Mouse (Mus musculus) c-Kit-negative CD71-positive TER-119-positive erythroid progenitor cells, embryonic 14.5 days (primary cell): ENCODE measurements around the gene Tmcc3.

Experiments used
- DNase-seq: peaks from one replicate; pipeline ENCODE4 v3.0.0-alpha.2; 2013; ENCODE audit warnings: low read depth, low spot score

Gene Tmcc3

DNA sequence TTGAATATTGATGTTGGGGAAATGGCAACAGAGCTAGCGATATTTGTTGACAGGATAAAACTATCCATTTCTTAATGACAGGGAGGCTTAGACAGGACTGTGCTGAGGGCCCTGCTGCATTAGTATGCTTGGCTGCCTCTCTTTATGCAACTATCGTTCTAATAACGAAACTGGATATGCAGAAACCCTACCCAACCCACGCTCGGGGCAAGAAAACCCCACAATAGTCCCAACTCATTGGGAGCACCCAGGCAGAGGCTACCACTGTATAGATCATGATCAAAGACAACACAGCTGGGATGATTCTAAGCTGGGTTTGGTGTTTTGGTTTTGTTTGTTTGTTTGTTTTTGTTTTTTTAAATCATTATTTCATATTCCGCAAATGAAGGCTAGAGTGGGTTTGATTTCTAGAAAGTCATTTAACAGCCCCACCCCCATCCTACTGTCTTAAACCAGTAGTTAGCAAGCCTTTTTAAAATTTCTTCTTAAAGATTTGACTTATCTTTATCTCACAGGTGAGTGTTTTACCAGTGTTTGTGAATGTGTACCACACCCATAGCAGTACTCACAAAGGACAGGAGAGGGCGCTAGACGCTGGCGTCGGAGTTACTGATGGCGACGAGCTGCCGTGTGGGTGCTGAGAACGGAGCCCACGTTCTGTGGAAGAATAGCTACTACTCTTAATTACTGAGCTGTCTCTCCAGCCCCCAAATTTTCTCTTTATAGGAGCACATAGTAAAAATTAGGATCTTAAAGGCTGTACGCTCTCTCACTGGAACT, 20.8 kb downstream of the Tmcc3 start:
- DNase-seq, result no peak

DNA sequence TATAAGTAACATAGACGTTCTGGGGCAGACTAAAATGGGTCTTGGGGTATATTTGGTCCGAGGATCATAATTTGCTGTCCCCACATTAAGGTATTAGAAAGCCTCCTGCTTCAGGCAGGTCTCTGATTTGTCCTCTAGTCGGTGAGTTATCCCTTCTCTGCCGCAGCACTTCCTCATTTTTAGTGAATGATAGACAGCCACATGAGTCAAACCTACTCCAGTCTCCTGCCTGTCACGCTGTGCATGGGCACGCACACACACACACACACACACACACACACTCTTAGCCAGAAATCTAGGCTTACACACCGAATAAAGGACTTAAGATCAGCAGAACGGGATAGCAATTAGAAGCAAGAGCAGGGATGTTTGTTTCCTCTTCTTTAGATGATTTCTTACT, 21.6 kb downstream of the Tmcc3 start:
- DNase-seq, result no peak

DNA sequence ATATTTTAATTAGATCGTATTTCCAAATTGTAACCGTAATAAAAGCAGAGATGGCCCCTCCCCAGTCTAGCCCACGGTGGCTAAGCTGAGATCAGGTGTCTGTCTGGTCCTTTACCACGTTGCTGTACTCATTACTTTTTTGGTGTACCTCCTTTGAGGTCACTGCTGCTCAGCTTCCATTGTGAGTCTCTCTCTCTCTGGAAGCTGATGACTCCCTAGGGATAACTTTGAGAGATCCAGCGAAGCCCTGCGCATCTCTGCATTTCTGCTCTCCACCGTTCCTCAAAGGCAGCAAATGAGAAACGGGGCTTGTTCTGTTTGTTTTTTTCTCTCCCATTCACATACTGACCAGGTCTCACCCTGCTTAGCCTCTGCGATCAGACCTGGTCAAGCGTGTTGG, 23.3 kb downstream of the Tmcc3 start:
- DNase-seq, result no peak

DNA sequence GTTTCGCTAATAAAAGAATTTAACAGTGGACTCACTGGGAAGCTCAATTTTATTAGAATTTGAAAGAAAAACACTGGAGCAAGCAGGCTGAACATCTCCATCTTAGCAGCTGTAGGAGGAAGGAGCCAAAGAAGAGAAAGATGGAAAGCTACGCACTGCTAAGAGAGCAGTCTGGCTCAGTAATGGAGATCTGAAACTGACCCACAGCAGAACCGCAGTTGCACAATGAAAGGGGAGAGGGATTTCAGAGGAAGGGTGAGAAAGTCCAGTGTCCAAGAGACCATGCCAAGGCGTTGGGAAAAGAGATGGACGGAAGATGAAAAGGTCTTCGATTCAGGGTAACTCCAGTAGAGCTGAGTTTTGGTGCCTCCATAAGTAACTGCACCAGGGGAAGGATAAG, 24.3 kb downstream of the Tmcc3 start:
- no peak for DNase-seq

DNA sequence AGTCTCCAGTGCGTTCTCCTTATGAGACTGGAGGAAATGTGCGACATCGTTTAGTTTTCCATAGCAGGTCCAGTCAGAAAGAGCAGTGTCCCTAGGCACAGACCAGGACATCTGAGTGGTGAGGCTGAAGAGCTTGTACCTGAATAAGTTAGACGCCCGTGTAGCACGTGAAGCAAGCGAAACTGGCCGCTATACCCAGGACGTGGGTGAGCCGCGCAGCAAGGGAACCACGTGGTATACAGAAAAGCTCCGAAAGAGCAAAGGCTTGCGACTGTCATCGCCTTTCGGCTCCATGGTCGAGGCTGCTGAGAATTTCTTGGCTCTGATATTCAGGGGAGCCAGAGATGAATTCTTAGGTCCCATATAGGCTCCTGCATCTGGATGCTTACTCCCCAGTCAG, 29.8 kb downstream of the Tmcc3 start:
- no peak for DNase-seq

DNA sequence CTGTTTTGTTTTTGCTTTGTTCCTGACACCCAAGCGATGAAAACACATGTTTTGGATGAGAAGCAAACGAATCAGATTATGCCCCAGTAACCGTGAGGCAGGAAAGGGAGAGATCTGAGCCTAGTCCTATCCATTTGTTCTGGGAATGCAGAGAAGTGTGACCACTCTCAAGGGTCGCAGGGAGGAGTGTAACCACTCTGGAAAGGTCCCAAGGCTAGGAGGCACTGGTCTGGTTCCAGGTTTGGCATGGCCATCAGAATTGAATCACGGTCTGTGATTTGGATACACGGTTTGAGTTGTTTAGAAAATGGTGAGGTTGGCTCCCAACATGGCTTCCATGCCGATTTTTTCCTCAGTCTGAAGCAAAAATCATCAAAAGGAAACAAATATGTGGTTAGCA, 30.5 kb downstream of the Tmcc3 start:
- DNase-seq, result no peak

DNA sequence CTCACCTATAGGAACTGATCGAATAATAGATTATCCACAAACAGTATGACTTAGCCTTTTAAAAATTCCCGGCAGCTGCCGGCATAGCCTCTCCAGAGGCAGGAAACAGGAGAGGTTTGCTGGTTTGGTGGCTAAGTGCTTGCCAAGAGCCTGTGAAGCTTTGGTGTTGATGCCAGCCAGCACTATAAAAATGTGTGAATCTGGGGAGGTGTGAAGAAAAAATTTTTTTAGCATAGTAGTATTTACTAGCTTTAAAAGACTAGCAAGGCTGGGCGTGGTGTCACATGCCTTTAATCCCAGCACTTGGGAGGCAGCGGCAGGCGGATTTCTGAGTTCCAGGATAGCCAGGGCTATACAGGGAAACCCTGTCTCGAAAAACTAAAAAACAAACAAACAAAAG, 31.8 kb downstream of the Tmcc3 start:
- no peak for DNase-seq

DNA sequence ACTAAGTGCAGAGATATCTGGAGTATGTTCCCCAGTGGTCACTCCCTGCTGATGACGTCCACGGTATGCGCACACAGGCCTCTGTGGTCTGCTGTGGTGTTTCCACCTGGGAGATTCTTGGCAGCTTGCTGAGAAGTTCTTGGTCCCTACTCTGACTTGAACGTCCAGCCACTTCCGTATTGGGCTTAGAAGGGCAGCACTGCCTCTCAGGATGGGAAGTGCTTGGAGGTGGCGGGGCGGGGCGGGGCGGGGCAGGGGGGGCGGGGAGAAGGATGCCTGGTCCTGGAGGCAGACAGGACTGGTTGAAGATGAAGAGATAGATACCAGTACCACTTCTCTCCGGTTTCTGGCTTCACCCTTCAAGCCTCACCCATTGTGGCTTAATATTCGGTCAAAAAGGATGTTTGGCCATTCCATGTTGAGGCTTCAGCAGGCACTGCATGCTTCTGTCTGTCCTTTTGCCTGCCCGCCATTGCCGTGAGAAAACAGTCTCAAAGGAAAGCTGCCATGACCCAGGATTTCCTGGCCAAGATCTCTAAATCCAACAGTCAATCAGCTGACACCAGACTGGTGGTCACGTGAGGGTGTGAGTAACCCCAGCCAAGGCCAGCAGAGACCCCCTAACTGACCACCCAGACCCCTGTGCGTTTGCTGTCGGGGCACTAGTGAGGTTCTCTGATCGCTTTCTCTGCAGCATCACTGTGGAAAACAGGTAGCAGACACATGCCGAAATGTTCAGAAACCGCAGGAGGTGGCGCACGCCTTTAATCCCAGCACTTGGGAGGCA, 33.1 kb downstream of the Tmcc3 start:
- no peak for DNase-seq

DNA sequence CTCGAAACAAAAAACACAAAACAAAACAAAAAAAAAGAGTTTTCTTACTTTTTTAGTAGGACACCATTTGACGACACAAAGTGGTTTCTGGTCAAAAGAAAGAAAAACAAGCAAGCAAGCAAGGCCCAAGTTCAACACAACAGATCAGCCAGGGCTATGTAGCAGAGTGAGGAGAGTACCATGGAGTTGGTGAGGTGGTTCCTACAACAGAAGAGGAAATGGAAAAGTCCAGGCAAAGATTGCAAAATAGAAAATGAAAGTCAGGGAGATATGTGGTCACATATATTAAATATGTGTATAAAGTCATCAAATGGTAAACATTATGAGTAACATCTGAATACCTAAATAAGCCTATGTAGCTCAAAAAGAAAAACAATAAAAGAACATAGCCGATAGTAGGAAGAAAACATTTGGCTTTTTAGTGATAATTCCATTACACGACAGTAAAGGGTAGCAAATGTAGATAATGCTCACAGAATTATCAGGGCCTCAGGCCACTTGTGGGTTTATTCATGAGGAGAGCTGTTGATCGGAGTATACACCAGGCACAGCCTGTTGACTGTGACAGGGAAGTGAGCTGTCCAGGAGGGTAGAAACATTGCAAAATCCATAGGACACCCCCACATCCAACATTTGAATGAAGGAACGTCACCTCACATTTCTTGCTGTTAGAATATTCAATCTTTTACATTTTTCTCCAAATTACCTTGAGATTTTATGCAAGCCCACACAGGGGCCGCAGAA, 33.9 kb downstream of the Tmcc3 start:
- DNase-seq, result no peak

DNA sequence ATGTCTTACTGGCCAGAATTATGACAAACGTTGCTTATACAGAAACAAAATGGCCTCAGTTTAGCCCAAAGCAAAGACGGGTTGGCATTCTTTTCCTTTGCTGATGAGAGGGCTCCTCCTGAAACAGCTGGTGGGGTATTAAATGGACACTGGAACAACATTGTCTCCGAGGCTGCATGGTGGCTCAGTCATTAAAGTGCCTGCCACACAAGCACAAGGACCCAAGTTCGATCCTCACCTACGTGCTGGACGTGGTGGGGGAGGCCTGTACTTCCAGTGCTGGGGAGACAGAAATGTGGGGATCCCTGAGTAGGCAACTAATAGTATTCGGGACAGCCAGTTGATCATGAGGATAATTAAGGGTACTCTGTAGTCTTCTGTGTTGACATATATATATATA, 34.8 kb downstream of the Tmcc3 start:
- no peak for DNase-seq

DNA sequence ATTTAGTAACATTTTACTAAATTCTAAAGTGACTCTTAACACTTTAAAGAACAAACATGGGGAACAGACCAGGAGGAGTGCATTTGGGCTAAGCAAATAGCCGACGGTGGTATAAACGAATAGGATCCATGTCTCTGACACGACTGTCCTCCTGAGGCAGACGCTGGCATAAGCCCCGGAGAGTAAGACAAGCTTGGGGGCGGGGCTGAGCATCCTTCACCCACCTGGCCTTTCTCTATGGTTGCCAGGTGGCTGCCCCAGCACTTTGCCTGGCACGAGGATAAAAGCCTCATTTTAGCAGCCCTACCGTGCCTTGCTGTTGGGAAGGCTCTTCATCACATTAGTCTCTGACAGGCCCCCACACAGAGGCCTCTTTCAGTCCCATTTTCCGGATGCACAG, 35.5 kb downstream of the Tmcc3 start:
- no peak for DNase-seq

DNA sequence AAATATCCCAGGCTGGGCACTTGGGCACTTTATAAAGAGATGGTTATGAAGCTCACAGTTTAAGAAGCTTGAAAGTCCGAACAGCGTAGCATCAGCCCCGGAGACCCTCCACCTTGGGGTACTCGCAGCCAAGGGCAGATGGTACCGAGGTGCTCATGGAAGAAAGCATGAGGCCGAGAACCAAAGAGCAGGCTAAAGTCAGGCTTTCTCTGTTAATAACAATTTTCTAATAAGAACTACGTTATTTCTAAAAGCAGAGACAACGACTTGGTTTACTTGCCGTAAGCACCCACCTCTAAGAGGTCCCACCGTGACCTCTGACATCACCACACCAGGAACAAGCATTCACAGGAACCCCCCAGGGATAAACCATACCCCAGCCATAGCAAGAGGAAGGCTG, 36.2 kb downstream of the Tmcc3 start:
- DNase-seq, result no peak

DNA sequence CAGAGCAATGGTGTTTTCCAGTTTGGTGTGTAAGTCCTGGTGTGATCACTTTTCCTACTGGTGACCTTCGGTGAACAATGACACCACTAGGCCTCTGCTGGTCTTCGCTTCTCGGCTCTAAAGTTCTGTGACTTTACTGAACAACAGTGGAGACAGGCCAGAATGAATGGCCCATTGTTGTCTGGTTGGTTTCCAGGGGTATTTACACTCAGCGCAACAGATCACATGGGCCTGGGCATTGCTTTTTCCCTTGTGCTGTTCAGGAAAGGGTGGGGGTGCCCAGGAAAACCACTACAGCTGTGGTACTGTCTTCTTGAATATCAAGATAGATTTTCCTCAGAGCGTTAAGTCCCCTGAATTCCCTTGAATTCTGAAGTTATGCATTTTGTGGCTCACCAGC, 38.5 kb downstream of the Tmcc3 start:
- DNase-seq, result no peak

DNA sequence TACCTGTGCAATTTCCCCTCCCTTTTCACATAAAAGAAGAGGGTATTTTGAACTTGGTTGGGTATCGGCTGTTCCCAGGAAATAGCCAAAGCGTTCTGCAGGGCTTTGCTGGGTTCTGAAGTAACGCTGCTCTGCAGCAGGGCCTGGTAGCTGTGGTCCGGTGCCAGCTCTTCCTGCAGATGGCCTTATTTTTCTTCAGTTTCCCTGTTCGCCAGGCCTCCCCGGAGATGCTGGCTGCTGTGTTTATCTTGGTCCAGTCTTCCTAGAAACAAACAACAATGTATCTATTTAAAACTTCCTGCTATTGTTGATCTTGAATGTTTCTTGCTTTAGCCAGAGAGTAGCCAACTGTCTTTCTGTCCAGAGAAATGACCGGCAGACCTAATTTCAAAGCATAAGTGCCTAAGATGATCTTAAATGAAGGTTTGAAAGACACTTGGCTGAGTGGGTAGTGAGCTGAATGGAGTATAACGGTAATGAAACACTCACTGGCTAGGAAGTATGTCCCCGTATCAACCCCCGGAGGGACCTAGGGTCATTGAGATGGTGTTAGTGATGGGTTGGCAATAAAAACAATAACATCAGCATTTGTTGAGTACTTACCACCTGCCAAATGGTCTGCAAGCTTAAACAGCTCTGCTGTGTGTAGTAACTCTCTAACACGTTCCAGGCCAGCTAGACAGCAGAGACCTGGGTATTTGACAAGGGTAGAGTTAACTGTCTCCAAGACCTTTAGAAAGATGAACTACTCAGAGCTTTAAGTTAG, 39.3 kb downstream of the Tmcc3 start:
- no peak for DNase-seq

DNA sequence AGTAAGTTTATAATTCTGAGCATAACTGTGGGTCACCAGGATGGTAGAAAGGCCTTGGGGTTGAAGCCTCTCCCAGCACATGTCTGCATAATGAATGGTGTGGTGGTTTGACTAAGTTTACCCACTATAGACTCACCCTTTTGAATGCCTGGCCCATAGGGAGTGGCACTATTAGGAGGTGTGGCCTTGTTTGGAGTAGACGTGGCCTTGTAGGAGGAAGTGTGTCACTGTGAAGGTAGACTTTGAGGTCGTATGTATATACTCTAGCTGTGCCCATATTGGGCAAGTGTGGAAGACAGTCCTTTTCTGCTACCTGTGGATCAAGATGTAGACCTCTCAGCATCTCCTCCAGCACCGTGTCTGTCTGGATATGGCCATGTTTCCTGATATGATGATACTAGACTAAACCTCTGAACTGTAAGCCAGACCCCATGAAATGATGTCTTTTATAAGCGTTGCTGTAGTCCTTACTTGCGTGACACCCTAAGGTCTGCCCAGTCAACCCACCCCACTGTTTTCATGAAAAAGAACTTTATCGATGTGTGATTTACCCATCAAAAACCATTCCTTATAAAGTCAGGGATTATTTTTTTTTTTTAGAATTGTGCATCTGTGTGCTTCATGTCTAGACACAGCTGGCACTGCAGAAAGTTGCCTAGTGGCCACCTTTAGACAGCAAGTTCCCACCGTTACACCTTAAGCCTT, 40.6 kb downstream of the Tmcc3 start:
- DNase-seq, result no peak

DNA sequence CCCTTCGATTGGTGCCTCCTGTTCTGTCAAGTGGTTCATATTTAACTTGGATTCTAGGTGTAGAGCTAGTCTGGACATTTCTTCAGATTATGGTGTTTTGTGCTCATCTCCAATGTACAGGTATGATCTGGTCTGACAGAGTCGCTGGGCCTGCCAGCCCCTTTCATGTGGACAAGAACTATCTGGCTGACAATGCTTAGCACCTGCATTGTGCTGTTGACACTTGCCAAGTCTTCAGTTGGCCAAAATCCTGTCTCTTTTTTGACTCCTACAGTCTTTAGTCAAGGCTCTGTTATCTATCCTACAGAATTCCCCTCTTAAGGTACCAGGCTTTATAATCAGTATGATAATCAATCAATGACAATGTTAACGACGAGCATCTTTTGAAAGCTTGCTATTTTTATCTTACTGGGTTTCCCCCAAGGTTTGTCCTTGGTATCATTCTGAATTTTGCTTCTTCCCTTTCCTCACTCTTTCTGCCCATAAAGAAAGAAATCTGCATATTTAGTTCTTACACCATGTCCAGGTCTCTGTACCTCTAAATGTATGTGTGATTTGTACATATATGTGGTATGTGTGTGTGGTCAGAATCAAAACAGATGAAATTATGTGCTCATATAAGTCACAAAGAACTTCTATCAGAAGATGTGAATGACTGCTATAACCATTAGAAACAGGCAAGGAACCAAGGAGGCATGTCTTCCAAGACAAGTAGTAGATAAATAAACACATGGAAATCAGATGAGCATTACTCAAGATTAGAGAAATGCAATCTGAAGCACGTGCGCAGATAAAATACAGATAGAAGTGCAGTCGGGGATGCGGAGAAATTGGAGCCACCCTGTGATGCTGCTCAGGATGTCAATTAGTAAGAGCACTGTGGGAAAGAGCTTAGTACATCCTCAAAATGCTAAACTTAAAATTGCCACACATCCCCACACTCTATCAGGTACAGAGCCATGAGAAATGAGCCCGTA, 41.4 kb downstream of the Tmcc3 start:
- no peak for DNase-seq

DNA sequence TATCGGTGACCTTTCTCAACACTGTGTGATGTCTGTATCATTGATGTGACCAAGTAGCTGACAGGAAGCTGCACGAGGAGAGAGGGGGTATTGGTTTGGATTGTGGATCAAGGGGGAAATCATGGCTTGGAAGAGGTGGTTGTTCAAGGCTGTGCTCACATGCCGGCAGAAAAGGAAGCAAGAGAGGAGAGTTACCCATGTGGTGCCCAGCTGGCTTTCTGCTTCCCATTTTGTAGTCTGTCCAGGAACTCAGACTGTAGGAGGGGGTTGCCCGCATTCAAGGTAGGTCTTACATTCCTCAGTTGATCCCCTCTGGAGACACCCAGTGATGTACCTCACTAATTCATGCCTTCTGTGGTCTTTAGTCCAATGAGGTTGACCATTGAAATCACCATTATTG, 42.3 kb downstream of the Tmcc3 start:
- no peak for DNase-seq

DNA sequence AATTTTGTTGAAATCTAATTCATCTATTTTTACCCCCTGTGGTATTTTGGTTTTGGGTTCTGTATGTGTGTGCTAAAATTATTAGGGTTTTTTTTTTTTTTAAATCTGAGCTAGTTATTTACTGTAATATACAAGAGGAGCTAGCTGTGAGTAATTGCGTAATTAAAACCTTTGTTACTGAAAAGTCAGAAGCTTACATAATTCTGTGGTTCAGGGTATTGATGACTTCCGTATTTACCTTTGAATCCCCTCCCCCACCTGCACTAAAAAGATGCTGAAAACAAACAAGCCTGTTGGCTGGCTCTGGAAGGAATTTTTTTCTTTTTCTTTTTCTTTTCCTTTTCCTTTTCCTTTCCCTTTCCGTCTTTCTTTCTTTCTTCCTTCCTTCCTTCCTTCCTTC, 42.7 kb downstream of the Tmcc3 start:
- DNase-seq, result no peak

DNA sequence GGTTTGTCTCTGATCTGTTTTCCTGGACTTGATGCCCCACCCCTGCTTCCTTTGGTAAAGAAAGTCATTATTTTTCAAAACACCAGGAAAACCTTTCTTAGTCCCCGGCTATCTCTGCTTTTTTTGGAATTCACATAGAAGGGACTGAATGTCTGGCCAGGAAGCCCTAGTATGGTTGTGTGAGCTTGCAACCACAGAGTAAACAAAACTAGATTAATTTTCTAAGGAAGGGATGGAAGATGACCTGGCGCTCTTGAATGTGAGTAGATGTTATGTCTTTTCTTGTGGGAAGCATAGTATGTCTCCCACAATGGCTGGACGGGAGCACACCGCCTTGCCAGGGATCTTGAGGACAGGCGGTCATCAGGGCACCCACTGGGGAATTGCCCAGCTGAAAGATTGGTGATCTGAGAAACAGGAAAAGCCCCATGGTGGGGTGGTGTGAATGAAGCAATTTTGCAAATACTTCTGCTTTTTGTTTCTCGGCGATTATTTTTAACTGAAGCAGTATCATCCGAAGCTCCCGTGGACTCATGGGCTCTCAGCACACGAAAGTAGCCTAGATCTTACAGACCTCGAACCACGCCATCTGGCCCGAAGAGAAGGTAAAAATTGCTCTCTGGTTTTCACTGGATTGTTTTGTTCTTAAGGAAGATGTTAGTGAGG, 44.9 kb downstream of the Tmcc3 start:
- DNase-seq, result no peak
